Mouse (Mus musculus) cerebellum, postnatal 14 days (tissue): ENCODE measurements at regions not wholly inside any gene's neighbourhood (a gene's known extent, or its start where the extent isn't known, plus 50 kb on each side); places are given as distances from the start of the nearest gene placed in this dataset.

ENCODE experiments used
- DNase-seq, 2 experiments: peaks; one replicate each; pipeline ENCODE4 v3.0.0; 2021; ENCODE audit warnings: mixed read lengths in 2 of 2

- DNase-seq, result no peak
Observed at GRCm38 (mm10) chrX:12219474-12219873, 59.3 kb upstream of the Bcor start.

GRCm38 (mm10) chrX:12224314-12224713 lies 64.2 kb upstream of the Bcor start:
- DNase-seq, result no peak

GRCm38 (mm10) chrX:12225116-12225891 lies 65.1 kb upstream of the Bcor start:
- peak in 1 of 2 experiments; percentile 12 for DNase-seq

GRCm38 (mm10) chrX:12225892-12226206 lies 65.7 kb upstream of the Bcor start:
- DNase-seq, result no peak

GRCm38 (mm10) chrX:12240505-12241011 lies 80.4 kb upstream of the Bcor start:
- DNase-seq, result peak; percentile 69 to 70

- DNase-seq, result no peak
Observed at GRCm38 (mm10) chrX:12241751-12242150, 81.6 kb upstream of the Bcor start.

- DNase-seq, result no peak
Observed at GRCm38 (mm10) chrX:12249071-12249470, 88.9 kb upstream of the Bcor start.

- DNase-seq, result no peak
Observed at GRCm38 (mm10) chrX:12249911-12250310, 89.8 kb upstream of the Bcor start.

GRCm38 (mm10) chrX:12251853-12252679 lies 91.9 kb upstream of the Bcor start:
- peak; percentile 65 to 72 for DNase-seq

GRCm38 (mm10) chrX:12252680-12253021 lies 92.5 kb upstream of the Bcor start:
- DNase-seq, result no peak

- DNase-seq, result no peak
Observed at GRCm38 (mm10) chrX:12256758-12257157, 96.6 kb upstream of the Bcor start.

GRCm38 (mm10) chrX:12263834-12264233 lies 103.7 kb upstream of the Bcor start:
- no peak for DNase-seq

- DNase-seq, result no peak
Observed at GRCm38 (mm10) chrX:12284741-12285140, 124.6 kb upstream of the Bcor start.

- no peak for DNase-seq
Observed at GRCm38 (mm10) chrX:12285141-12285540, 125.0 kb upstream of the Bcor start.

- DNase-seq, result no peak
Observed at GRCm38 (mm10) chrX:12285976-12286909, 126.1 kb upstream of the Bcor start.

- no peak for DNase-seq
Observed at GRCm38 (mm10) chrX:12286910-12287522, 126.9 kb upstream of the Bcor start.

GRCm38 (mm10) chrX:12287656-12288561 lies 127.8 kb upstream of the Bcor start:
- peak; percentile 36 to 59 for DNase-seq

GRCm38 (mm10) chrX:12288562-12289117 lies 128.5 kb upstream of the Bcor start:
- no peak for DNase-seq

GRCm38 (mm10) chrX:12293146-12293545 lies 133.0 kb upstream of the Bcor start:
- no peak for DNase-seq

GRCm38 (mm10) chrX:12294452-12294851 lies 134.3 kb upstream of the Bcor start:
- DNase-seq, result no peak

GRCm38 (mm10) chrX:12294941-12295340 lies 134.8 kb upstream of the Bcor start:
- no peak for DNase-seq
